Mouse (Mus musculus): ENCODE measurements around the gene Id1. TPM values are rescaled to one million over a fixed set of nuclear protein-coding genes. Genes with fewer than 3 reads are reported as not detected.

Gene Id1
- polyA plus RNA-seq, 1 experiment from 2014 or later = 20.5 TPM

Small RNAs within 50 kb of the gene (microRNA-seq; reads per million reads assigned to microRNA genes)
- gene Gm23802 = not detected

Other genes with a start within 250 kb of the Id1 start
- not detected in 2 replicates for gene Defb22, start 246.1 kb upstream of the Id1 start, polyA plus RNA-seq (2015; fragmentation: Nextera tagmentation; extraction: Ambion mirVana)
- gene Defb26, start 224.6 kb upstream of the Id1 start, polyA plus RNA-seq (2015; fragmentation: Nextera tagmentation; extraction: Ambion mirVana) = not detected in 2 replicates
- not detected in 2 replicates for gene Defb28, start 218.0 kb upstream of the Id1 start, polyA plus RNA-seq (2015; fragmentation: Nextera tagmentation; extraction: Ambion mirVana)
- not detected in 2 replicates for gene Defb29, start 196.2 kb upstream of the Id1 start, polyA plus RNA-seq (2015; fragmentation: Nextera tagmentation; extraction: Ambion mirVana)
- gene Gm17416, start 166.9 kb upstream of the Id1 start, polyA plus RNA-seq (2015; fragmentation: Nextera tagmentation; extraction: Ambion mirVana) = not detected in 2 replicates
- not detected in 2 replicates for gene Defb21, start 163.5 kb upstream of the Id1 start, polyA plus RNA-seq (2015; fragmentation: Nextera tagmentation; extraction: Ambion mirVana)
- gene Defb19, start 155.9 kb upstream of the Id1 start, polyA plus RNA-seq (2015; fragmentation: Nextera tagmentation; extraction: Ambion mirVana) = 0.26 TPM in 1 of 2 replicates, not detected in the other
- not detected in 2 replicates for gene Defb45, start 136.9 kb upstream of the Id1 start, polyA plus RNA-seq (2015; fragmentation: Nextera tagmentation; extraction: Ambion mirVana)
- not detected in 2 replicates for gene Defb36, start 131.9 kb upstream of the Id1 start, polyA plus RNA-seq (2015; fragmentation: Nextera tagmentation; extraction: Ambion mirVana)
- gene Defb25, start 113.2 kb upstream of the Id1 start, polyA plus RNA-seq (2015; fragmentation: Nextera tagmentation; extraction: Ambion mirVana) = not detected in 2 replicates
- gene Rem1, start 109.3 kb upstream of the Id1 start, polyA plus RNA-seq (2015; fragmentation: Nextera tagmentation; extraction: Ambion mirVana) = 0.58 and 1.1 TPM in 2 replicates
- gene H13, start 66.8 kb upstream of the Id1 start, polyA plus RNA-seq (2015; fragmentation: Nextera tagmentation; extraction: Ambion mirVana) = 45.2 and 49.8 TPM in 2 replicates
- 12.1 and 12.4 TPM in 2 replicates for gene Mcts2, start 49.2 kb upstream of the Id1 start, polyA plus RNA-seq (2015; fragmentation: Nextera tagmentation; extraction: Ambion mirVana)
- gene Cox4i2, start 17.9 kb downstream of the Id1 start, polyA plus RNA-seq (2015; fragmentation: Nextera tagmentation; extraction: Ambion mirVana) = 1.0 and 1.1 TPM in 2 replicates
- 209 and 237 TPM in 2 replicates for gene Bcl2l1, start 95.5 kb downstream of the Id1 start, polyA plus RNA-seq (2015; fragmentation: Nextera tagmentation; extraction: Ambion mirVana)
- 52.8 and 59.4 TPM in 2 replicates for gene Tpx2, start 111.7 kb downstream of the Id1 start, polyA plus RNA-seq (2015; fragmentation: Nextera tagmentation; extraction: Ambion mirVana)
- 0.16 and 0.28 TPM in 2 replicates for gene Mylk2, start 175.1 kb downstream of the Id1 start, polyA plus RNA-seq (2015; fragmentation: Nextera tagmentation; extraction: Ambion mirVana)
- 0.47 and 0.52 TPM in 2 replicates for gene Foxs1, start 197.0 kb downstream of the Id1 start, polyA plus RNA-seq (2015; fragmentation: Nextera tagmentation; extraction: Ambion mirVana)
- not detected in 2 replicates for gene Dusp15, start 215.4 kb downstream of the Id1 start, polyA plus RNA-seq (2015; fragmentation: Nextera tagmentation; extraction: Ambion mirVana)
- 0.12 and 0.14 TPM in 2 replicates for gene Ttll9, start 226.2 kb downstream of the Id1 start, polyA plus RNA-seq (2015; fragmentation: Nextera tagmentation; extraction: Ambion mirVana)